Mouse (Mus musculus) adrenal gland (tissue): Measurements from ENCODE around the gene Hpd.

Experiments used
- intact Hi-C: fragments of 180-260 bp; cut with DNase I; formaldehyde crosslinking; loops from one replicate; pipeline ENCODE4 v1.15.1; 2025

Hpd gene

DNA sequence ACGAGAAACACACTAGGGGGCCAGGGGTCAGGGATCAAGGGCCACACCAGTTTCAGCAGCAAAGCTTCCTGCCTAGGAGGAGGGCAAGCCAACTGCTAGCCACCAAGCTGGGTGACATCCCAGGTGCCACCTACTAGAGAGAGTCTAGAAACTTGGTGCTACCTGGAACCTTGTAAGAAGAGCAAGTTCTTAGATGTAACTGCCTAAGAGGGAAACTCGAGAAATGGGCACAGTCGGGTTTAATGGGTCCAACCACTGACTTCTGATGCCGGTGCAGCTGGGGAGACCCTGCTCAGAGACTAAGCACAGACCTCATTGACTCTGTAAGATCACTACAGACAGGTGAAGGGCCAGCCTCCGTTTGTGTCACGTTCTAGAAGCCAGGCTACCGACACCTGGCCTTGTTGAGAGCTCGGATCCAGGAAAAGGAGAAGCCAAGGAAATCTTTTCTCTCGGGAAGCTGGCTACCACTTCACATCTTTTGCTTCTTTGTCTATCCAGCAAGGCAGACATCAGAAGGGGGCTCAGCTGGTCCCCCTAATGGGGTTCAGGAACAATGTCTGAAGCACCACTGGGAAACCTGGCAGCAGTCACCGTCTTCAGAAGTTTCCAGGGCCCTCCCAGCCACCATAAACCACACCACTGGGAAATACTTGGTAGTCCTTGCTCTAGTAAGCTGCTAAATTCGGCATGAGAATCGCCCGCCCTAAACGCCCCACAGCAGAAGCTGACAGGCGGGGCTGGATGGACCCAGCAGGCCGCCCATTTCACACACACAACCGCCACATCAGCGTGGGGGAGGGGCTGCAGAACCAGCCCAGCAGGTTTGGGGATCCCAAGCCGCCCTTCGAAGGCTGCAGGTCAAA, 45.2 kb downstream of the Hpd start:
- intact Hi-C loops: no loop called here

DNA sequence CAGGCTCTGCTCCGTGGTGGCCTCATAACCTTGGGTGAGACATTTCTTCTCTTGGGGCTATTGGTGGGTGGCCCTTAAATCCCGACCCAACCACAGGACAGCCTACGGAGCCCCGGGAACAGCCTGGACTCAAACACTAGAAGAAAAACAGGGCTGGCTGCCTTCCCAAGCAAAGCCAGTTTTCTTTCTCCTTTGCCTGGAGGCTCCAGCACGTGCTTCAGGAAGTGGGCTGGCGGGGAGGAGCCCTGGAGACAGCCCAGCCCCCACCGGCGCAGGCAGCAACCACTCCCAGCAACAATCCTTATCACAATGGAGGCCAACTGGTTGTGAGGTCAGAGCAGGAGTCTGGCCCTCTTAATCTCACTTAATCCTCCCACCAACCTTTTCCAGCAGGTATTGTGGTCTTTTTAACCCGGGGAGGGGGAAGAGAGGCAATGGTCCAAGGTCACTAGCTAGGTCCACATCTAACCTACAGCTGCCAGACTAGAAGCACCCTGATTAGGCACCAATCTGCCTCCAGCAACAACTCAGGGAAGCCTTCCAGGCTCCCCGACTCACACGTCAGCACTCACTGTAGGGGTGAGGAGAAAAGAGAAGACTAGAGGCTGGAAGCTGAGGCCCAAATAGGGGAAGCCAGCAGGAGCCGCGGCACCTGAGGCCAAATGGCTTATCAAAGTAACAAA, 46.0 kb downstream of the Hpd start:
- intact Hi-C loops: no loop called here

DNA sequence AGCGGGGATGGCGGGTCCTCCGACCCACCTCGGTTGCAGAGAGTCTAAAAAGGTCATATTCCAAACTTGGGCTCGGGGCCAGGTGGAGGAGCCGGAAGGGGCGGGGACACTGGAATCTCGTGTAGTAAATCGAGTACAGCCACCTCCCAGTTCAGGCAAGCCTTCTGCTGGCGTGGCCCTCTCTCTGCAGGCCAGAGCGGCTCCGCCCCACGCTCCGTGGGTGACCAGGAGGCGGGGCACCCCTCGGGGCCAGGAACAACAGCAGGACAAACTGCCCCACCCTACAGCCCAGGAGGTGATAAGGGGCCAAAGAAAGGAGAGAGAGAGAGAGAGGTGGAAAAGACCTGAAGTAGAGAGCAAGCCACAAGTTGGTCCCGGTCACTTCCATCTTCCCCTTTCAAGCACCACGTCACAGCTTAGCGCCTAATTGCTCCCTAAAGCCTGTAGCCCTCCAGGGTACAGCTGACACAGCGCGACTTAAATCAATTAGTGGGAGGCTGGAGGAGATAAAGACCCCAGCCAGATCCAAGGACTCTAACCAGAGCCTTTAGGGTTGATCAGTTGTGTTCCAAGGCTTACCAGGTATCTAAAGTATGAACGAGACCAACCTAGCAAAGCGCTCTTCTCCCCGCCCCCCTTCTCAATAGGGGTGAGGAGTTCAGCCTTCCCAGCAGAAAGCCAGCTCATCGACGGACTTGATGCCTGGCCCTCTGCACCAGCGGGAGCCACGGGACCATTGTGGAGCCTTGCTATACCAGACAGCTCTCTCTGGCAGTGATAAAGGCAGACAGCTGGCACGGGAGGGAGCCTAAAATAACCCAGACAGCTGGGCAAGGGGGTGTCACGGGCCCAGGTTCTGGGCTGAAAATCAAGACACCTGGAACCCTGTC, 46.8 kb downstream of the Hpd start:
- intact Hi-C loops: no loop called here

DNA sequence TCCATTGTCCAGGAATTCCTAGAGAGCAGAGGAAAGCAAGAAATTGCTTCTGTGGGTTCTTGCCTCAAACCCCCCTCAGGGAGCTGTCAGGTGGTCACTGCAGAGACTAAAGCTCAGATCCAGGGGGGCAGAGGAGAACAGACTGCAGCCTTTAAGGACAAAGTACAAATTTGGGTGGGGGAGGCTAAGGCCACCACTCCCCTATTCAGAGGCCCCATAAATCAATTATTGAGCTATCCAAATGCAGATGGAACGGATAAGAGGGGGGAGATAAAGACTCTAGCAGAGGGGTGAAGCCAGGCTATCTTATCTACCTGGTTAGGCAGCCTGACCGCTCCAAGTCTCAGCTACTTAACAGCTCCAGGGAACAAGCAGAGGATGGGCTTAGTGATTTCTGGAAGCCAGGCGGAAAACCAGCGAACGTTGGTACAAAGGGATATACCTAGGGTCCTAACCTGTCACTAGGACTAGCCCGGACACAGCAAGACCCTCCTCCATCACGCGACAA, 47.6 kb downstream of the Hpd start:
- intact Hi-C loops: no loop called here

DNA sequence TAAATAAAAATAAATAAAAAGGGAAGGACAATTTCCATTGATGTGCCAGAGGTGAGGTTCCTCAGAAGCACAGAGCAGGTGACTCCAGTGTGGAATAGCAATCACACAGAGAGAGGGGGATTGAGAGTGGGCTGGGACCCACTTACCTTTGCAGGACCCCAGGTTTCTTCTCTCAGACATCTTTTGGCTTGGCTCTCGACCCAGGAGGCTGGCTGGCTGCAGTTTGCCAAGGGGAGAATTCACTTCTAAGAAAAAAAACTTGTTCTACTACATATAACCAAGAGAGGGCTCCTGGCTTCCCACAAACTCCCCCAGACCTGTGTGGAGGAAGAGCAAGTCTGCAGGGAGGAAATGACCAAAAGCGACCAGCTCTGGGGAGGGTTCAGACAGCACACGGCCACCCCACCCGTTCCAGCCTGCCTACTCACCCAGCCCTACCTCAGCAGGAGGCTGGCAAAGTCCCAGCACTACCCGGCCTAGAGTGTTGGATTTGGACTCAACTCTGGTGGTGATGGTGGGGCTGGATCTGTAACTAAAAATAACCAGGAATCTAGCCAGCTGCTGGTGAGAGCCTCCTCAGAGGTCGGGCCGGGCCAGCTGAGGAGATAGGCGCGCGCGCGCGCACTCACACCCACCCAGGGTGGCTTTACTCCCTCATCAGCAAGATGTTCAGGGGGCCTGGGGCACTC, 48.2 kb downstream of the Hpd start:
- intact Hi-C loops: no loop called here

DNA sequence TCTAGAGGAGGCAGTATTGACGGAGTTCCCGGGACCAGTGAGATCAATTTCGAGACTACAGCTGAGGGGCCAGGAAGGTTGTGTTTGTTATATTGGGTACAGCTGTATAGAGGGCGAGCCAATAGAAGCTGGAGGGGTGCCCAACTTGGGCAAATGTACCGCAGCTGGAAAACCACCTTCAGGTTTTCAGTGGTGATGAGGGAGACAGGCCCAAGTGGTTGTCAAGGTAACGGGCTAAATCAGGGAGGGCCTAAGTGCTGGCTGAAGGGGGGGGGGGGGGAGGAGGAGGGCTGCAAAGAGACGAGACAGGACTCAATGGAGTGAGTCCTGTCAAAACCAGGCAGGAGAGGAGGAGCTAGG, 48.8 kb downstream of the Hpd start:
- intact Hi-C loops: loop anchor here (2.0 kb wide), 1 partner anchor 15 kb away; no protein-coding TSS in a partner anchor

DNA sequence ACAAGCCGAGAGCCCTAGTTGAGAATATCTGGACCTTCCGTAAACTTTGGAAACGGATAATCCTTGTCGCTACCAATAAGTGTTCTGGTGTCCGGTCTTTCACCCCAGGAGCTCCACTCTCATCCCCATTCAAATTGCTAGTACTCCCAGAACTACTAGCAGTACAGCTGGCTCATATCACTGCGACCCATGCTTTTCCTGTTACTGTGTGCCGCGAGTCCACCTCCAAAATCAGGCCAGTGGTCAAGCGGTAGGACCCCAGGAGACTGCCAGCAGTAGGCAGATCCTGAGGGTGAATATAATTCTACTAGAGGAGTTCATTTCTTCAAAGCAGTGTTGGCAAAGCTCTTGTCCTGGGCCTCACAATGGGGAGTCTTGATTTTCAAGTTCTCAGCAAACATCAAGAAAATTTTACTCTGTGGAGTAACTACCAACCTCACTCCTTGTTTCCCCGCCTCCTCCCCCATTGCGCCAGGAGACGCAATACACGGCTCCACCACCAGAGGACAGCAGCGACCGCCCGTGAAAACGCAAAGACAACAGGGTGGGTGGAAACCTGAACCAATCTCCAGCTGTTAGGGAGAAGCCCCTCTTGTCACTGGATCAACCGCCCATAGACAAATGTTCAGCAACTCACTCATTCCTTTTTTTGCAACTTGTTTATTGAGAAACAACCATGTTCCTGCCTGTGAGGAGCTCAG, 49.3 kb downstream of the Hpd start:
- intact Hi-C loops: loop anchor here (2.0 kb wide), 1 partner anchor 16 kb away; no protein-coding TSS in a partner anchor

DNA sequence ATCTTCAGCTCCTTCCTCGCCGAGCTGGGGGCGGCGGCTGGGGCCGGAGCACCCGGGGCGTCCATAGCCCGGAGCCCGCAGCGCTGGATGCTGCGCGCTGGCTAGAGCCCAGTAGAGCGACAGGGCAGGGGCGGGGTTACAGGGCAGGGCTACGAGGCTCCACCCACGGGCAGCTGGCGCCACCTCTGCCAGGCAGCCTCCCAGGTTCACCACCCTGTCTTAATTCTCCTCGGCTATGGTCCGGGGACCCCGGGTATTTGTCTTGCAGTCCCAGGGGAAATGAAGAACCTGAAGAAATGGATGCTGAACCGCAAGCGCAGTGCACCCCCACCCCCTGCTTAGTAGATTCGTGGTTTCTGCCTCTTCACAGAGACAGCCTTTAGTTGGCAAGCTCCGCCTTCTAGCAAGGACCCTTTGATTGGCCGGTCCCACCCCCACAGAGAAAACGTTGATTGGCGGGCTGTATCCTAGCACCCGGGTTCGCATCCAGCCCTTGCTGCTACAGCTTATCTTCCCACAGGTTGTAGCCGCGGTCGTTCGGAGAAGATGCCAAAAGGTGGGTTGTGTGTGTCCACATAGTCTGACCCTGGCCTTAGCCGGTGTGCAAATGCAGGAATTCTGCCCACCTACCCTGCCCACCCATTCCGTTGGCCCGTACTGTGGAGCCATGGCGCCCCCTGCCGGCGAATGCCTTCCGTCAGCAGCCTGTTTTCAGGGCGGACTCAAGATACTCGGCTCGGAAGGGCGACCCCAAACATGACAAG, 50.0 kb downstream of the Hpd start, which contains the start of gene Rhof:
Rhof (minus strand) TSS at position 385 of the 764 bp plus-strand sequence.
- intact Hi-C loops: loop anchor here (1.0 to 2.0 kb wide), 2 partner anchors 16 to 39 kb away; no protein-coding TSS in a partner anchor

DNA sequence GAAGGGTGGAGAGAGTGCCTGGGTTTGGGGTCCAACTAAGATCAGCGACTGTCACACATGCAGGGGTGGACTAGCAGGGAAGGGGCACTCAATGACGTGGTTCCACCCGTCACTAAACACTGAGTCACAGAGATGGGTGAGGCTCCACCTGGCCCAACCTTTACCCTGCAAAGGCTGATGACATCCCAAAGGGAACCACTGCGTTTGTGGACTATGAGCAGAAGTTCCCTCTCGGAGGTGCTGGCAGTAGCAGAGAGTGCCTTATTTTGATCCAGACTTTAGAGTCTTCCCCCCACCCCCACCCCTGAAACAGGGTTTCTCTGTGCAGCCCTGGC, 51.7 kb downstream of the Hpd start:
- intact Hi-C loops: no loop called here

DNA sequence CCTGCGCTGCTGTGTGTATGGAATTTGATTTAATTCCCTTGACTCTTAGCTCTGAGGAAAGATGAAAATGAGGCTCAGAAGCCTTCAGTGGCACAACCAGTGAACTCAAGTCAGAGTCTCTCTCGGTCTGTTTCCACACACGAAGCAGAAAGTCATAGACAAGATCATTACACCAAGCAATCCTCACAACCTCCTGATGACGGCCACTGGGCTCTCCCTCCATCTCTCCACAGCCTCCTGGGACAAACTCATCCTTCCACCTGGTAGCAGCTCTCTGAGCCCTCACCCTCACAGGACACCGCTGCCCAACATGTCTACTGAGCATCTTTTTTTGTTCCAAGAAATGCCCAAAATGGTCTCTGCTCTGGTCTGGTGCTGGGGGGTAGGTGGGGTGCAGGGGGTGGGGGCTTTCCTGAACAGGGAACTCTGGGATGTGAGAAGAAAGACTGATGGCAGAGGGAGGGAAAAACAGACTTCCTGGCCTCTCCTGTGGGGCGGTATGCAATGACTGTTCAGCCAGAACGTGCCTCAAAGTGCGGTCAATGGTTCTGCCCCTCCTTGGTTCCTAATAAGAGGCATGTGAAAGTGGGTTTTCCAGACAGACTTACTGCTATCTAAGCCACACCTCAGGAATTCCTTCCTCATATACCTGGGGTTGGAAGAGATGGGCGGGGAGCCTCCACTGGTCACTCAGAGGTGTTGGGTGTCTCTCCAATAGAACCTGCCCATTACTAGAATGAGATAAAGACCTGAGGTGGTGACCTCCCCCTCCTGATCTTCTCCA, 52.3 kb downstream of the Hpd start:
- intact Hi-C loops: no loop called here

DNA sequence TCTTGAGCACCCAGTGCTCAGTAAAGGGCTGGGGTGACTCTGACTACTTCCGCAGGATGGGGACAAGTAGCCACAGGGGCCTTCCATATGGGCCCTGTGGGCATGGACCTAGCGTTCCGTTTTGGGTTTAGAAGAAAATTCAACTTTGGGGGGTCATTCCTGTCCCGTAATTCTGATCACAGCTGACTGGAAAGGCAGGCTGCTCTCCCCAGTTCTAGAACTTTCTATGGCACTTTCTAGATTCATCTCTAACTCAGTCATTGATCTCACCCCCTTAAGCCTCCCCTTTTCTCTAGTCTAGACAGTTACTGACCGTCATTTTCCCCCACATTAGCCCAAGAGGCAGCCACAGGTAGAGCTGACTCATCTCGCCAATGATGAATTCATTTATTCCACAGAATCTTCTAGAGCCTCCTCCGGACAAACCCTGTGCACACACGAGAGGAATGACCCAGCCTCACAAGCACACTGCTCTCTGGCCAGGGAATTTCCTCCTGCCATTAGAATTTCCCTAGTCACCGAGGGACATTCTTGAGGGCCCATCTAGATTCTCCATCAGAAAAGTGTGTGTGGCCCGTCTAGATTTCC, 53.3 kb downstream of the Hpd start:
- intact Hi-C loops: no loop called here

DNA sequence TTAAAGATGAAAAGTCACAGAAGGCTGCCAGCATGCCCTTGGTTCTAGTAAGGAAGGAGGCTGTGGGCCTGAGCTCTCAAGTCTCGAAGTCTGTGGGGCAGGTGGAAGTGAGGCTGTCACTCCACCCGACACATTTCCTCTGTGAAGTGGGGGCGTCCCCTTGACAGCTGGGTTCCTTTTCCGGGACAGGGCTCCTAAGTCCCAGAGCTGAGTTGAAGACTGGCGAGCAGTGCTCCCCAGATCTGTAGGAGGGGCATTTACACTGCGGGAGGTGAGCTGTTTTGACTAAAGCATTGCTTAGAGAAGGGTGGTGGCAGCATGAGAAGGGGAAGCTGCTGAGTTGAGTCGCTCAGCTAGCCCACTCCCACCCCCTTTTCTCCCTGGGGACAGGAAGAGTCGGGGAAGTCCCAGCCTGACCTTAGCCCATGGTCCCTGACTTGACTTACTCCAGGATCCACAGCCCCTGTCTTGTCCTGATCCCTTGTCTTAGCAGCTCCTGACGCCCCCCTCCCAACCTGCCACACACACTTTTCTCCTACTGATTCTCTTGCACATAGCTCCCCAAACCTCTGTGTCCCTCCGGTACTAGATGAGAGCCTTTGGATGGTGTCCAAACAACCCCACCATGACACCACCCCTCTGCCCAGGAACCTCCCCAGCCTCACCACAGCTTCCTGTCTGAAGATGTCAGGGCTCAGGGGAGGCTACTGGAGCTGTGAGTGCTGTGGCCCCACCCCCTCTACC, 53.9 kb downstream of the Hpd start:
- intact Hi-C loops: no loop called here

DNA sequence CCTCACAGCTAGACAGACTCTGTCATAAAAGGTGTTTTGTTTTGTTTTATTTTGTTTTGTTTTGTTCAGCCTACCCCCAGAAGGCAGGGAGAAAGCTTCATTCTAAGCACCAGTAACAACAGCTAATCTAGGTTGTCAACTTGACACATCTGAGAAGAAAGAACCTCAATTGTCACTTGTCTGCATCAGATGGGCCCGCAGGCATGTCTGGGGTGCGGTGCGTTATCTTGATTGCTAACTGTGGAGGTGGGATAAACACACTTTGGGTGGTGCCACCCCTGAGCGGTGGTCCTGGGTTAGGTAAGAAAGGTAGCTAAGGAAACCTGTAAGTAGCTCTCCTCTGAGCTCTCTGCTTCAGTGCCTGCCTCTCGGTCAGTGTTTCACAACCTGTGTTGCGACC, 55.5 kb downstream of the Hpd start:
- intact Hi-C loops: no loop called here

DNA sequence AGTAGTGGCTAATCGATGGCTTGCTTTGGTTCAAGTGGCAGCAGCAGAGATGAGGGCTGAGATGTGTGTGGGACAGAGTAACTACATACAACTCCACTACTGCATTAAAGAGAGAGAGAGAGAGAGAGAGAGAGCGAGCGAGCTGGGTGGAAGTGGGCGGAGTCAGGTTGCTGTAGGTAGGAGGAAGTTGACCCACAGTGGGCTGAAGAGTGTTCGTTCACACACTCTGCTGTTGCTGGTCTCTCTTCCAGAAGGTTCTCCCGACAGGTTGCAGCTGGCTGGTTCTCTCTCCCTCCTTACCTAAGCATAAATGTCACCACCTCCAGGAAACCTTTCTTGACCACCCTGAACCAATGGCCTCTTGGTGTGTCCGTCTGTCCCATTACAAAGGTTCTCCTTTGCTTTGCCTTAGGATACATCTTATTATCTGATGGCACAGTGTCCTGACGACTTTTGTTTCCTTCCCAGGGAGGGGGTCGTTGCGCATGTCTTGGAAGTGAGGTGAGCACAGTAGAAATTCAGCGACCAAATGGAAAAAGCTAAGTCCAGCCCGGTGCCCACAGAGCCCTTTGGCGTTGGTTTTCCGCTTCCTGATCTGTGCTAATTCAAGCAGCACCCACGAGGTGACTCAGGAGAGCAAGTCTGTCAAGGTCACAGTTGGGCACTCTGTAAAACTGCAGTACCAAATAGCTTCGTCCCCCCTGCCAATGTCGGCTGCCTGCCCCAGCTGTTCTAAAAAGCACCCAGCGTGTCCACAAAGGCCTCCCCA, 56.7 kb downstream of the Hpd start:
- intact Hi-C loops: no loop called here

DNA sequence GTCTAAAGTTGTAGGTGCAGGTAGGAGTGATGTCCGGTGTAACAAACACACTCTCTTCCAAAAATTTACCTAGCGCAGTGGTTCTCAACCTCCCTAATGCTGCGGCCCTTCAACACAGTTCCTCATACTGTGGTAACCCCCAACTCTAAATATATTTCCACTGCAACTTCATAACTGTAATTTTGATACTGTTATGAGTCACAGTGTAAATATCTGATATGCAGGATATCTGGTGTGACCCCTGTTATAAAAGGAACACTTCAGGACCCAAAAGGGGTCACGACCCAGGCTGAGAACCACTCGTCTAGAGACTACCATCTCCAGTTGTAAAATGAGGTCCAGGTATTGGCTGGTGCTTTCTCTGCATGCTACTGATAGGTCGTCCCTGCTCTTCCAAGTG, 57.4 kb downstream of the Hpd start:
- intact Hi-C loops: no loop called here

DNA sequence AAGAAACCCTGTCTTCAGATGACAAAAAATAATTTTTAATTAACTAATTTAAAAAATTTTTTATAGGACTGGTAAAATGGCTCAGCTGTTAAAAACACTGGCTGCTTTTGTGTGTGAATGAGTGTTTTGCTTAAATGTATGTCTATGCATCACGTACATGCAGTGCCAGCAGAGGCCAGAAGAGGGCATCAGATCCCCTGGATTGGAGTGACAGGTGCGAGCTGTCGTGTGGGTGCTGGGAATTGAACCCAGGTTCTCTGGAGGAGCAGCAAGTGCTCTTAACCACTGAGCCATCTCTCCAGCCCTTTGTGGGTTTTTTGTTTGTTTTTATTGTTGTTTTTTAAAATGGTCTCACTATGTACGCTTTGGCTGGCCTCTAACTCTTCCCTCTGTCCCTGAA, 60.3 kb downstream of the Hpd start:
- intact Hi-C loops: loop anchor here (5.0 kb wide), 1 partner anchor 35 kb away; no protein-coding TSS in a partner anchor
